Mouse (Mus musculus): Measurements from ENCODE around the gene Supt6. TPM values are rescaled to one million over a fixed set of nuclear protein-coding genes. Genes with fewer than 3 reads are reported as not detected.

The Supt6 gene
- polyA plus RNA-seq, 1 experiment from 2014 or later: 21.0 TPM

DNA sequence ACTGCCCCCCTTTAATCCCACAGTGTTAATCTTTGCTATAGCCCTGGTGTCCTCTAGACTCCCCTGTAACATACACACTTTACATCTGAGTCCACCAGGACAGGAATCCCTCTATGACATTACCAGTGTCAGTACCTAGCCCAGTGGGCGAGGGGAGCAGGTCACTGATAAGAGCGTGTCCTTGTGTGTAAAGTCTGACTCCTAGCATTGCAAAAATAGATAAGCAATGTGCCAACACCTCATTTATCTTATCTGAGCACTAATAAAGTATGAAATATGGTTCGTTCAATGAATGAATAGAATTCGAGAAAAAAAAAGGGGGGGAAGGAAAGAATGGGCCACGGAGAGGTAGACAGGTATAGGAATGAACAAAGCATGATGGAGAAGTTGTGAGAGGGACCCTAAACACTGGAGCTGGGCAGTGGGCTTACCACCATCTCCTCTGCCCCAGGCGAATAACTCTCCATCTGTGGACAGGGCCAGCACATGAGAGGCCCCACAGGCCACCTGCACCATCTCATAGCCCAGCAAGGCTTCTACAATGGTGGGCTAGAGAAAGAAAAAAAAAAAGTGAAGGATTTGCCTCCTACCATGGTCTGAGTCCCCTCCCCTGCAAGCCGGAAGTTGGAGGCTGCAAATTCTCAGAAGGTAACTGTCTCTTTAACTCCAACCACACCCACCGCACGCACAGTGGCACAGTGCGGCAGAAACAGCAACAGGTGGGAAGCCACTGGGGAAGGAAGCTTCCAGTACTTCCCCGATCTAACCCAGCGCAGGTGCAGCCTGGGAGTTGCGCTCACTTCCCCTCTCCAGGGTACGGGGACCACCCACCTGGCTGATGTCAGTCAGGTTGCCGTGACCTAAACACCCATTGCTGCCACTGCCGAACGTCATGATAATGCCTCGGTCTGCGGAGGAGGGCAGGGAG lies 77.0 kb downstream of the Supt6 start:
- peak; percentile 28 for ATAC-seq
- H3K27me3 ChIP-seq (replicated peaks): no peaks in the 10 kb centered on the region
- peak overlapping the region; percentile 75 for H3K27ac ChIP-seq
- H3K9ac ChIP-seq: peak overlapping the region; percentile 34
- no peaks in the 10 kb centered on the region for H3K9me3 ChIP-seq
- peak overlapping the region; percentile 55 for H3K4me2 ChIP-seq (replicated peaks)
- WGBS: 41% methylated on average over 19 of the region's 19 CpGs
- H3K36me3 ChIP-seq: 0 out of 2 replicates have a peak, but pooled peaks cover 5% of the 10 kb centered on the region
- H3K4me1 ChIP-seq (replicated peaks): peaks cover 35% of the 10 kb centered on the region
- H3K4me3 ChIP-seq (replicated peaks): peak overlapping the region; percentile 23; the same call in 1 of the 2 replicates

DNA sequence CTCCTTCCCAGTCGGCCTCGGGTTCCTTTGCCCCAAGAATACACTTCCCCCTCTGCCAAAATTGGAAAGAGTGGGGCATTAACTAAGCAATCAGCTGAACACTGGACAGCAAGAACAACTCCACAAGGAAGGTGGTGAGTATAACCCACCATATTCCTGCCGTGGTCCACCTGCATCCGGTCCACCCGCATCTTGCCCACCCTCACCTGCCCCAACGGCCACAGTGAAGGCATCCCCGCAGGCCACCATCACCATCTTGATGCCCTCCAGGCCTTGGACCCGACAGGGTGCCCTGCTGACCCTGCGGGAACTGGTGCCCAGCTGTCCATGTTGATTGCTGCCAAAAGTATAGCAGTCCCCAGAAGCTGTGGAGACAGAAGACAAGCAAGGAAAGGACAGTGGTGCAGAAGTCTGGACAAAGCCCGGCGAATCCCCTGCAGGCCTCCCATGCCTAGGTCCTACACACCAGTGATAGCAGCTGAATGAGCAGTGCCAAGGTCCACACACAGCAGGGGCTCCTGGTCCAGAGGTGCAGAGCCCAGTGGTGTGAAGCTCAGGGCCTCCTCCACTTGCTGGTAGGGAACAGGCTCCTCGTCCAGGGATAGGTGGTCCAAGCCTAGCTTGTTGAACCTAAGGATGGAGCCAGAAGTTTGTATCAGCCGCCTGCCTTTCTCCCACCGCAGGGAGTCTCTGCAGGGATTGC lies 78.4 kb downstream of the Supt6 start:
- 0 out of 2 replicates have a peak overlapping the region, but pooled peaks have one; percentile 97 for H3K27ac ChIP-seq

DNA sequence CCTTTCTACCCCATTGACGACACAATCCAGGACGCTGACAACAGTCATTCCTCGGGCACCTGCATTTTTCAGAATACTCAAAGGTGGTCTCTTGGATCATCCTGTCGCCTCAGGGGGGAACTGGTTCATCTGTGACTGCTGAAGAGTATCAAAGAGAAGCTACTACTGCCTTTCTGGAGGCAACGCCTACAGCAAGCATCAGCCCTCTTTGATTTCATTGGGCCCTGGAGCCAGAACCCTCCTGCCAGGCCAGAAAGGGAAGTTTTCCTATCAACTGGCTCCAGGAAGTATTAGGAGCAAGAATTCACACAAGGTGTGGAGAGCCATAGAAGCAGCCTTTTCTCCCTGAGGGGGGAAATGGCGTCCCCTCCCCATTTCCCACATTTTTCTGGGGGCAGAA lies 79.1 kb downstream of the Supt6 start:
- Histone ChIP-seq H3K27me3 (replicated peaks) (no peaks in the 10 kb centered on the region), H3K9ac (no peak overlapping the region), H3K9me3 (no peaks in the 10 kb centered on the region), H3K36me3 (peaks cover 9% of the 10 kb centered on the region; the same call in 1 of the 2 replicates), H3K27ac (peak overlapping the region; percentile 97), H3K4me1 (replicated peaks) (peaks cover 48% of the 10 kb centered on the region), H3K4me2 (replicated peaks) (peak overlapping the region; percentile 95), H3K4me3 (replicated peaks) (no peak overlapping the region)
- WGBS: 59% methylated on average over 6 of the region's 6 CpGs
- ATAC-seq: no peak

More for the DNA sequence above, 78.4 kb downstream of the Supt6 start:
- no peak for ATAC-seq
- WGBS: 86% methylated on average over 14 of the region's 14 CpGs
- Histone ChIP-seq H3K9ac (no peak overlapping the region), H3K4me2 (replicated peaks) (peak overlapping the region; percentile 95), H3K36me3 (0 out of 2 replicates have a peak, but pooled peaks cover 5% of the 10 kb centered on the region), H3K4me3 (replicated peaks) (no peak overlapping the region), H3K4me1 (replicated peaks) (peaks cover 42% of the 10 kb centered on the region), H3K9me3 (no peaks in the 10 kb centered on the region), H3K27me3 (replicated peaks) (no peaks in the 10 kb centered on the region)

DNA sequence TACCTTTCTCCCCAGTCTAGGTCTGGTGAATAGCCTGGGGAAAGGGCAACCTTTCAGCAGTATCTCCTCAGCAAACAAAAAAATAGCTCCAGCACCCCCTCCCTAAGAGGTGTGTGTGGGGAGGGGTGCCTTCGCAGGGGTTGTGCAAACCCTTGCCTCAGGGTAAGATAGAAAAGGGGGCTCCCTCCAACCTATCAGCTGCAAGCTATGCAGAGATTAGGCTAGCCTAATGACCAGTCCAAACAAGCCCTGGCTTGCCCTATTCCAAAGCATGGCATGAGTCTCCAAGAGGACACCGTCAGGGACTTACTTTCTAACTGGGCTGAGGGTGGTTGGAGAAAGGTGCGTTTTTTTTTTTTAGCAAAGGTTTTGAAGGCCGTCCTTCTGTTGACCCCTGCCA lies 79.6 kb downstream of the Supt6 start:
- H3K27me3 ChIP-seq (replicated peaks): no peaks in the 10 kb centered on the region
- 43% methylated on average over 4 of the region's 4 CpGs for WGBS

DNA sequence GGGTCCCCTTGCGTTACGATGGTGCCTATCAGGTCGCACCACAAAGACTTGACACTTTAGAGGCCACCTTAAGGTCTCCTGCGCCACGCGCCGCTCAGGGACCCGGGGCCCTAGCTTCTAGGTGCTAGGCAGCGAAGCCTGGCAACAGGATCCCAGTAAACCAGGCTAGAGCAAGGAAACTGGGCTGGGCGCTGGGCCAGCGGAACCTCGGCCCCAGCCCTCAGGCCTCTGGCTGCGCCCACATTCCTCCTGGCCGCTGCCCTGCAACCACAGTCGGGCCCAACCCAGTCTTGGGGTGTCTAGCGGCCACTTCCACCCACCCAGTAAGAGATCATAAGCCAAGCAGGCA lies 80.1 kb downstream of the Supt6 start:
- Histone ChIP-seq H3K36me3 (peaks cover 13% of the 10 kb centered on the region), H3K9me3 (no peaks in the 10 kb centered on the region), H3K27ac (peak overlapping the region; percentile 97), H3K9ac (peak overlapping the region; percentile 93), H3K4me2 (replicated peaks) (peak overlapping the region; percentile 95), H3K4me1 (replicated peaks) (peaks cover 48% of the 10 kb centered on the region), H3K27me3 (replicated peaks) (no peaks in the 10 kb centered on the region), H3K4me3 (replicated peaks) (peak overlapping the region; percentile 83)
- ATAC-seq: peak; percentile 52
- 2% methylated on average over 16 of the region's 16 CpGs for WGBS

More for the DNA sequence above, 79.6 kb downstream of the Supt6 start:
- H3K4me1 ChIP-seq (replicated peaks): peaks cover 48% of the 10 kb centered on the region
- ATAC-seq: no peak
- H3K9me3 ChIP-seq: no peaks in the 10 kb centered on the region
- peak overlapping the region; percentile 97 for H3K27ac ChIP-seq
- peaks cover 13% of the 10 kb centered on the region for H3K36me3 ChIP-seq
- H3K4me3 ChIP-seq (replicated peaks): peak overlapping the region; percentile 83
- H3K9ac ChIP-seq: peak overlapping the region; percentile 93
- peak overlapping the region; percentile 95 for H3K4me2 ChIP-seq (replicated peaks)

DNA sequence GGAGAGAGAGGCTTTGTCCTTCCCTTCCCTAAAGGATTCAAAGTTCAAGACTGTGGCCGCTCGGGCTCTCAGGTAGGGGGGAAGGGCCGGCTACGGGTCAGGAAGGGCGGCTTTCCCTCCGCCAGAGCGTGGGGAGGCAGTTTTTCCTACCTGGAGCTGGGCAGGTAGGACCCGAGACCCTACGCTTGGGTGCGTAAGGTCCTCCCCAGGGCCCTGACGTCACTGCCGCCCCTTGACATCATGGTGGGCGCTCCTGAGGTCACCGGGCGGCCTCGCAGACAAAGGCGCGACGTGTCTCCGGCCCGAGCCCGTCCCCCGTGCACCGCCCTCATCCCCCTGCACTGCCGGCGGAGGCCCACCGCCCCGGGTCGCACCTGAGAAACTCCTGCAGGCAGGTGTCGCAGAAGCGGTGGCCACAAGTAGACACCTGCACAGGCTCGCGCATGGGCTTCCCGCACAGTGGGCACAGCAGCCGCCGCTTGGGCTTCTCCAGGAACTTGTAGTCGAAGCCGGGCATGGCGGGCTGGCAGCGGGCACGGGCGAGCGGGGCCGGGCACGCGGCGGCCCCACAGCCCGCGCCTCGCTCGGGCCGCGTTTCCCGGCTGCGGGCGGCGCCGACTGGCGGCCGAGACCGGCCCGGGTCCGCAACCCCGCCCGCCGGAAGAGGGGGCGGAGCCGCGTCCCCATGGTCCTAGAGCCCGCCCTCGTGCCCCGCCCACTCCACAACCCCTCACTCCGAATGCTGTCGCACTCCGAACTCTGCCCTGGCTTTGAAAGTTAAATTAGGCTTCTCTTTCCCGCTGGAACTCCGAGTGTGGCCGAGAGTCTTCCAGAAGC lies 80.6 kb downstream of the Supt6 start, which contains the start of gene Traf4:
Gene Traf4, minus strand, starts transcription at position 666 of the 837 bp plus-strand sequence.
- H3K4me2 ChIP-seq (replicated peaks): peak within 1 kb of the TSS; percentile 95
- no peaks in the 10 kb centered on the region for H3K27me3 ChIP-seq (replicated peaks)
- H3K27ac ChIP-seq: peak within 1 kb of the TSS; percentile 97
- peak within 1 kb of the TSS; percentile 83 for H3K4me3 ChIP-seq (replicated peaks)
- H3K9ac ChIP-seq: peak within 1 kb of the TSS; percentile 93
- peak; percentile 85 for ATAC-seq
- peaks cover 18% of the 10 kb centered on the region for H3K36me3 ChIP-seq
- peaks cover 45% of the 10 kb centered on the region for H3K4me1 ChIP-seq (replicated peaks)
- WGBS: under 1% methylated on average over 78 of the region's 78 CpGs
- H3K9me3 ChIP-seq: no peaks in the 10 kb centered on the region

DNA sequence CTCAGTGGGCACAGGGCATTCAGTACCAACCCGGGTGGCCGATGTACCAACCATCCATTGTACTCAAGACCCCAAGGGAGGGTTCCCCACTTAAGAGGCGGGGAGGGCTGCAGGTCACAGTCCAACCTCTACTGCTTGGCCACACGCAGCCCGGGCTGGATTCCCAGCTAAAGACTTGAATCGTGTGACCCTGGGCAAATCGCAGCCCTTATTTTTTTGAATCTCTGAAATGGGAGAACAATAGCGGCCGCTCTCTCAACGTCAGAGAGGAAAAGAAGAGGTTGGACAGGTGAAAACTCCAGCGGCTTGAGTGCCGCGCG lies 81.2 kb downstream of the Supt6 start:
- ATAC-seq: no peak

DNA sequence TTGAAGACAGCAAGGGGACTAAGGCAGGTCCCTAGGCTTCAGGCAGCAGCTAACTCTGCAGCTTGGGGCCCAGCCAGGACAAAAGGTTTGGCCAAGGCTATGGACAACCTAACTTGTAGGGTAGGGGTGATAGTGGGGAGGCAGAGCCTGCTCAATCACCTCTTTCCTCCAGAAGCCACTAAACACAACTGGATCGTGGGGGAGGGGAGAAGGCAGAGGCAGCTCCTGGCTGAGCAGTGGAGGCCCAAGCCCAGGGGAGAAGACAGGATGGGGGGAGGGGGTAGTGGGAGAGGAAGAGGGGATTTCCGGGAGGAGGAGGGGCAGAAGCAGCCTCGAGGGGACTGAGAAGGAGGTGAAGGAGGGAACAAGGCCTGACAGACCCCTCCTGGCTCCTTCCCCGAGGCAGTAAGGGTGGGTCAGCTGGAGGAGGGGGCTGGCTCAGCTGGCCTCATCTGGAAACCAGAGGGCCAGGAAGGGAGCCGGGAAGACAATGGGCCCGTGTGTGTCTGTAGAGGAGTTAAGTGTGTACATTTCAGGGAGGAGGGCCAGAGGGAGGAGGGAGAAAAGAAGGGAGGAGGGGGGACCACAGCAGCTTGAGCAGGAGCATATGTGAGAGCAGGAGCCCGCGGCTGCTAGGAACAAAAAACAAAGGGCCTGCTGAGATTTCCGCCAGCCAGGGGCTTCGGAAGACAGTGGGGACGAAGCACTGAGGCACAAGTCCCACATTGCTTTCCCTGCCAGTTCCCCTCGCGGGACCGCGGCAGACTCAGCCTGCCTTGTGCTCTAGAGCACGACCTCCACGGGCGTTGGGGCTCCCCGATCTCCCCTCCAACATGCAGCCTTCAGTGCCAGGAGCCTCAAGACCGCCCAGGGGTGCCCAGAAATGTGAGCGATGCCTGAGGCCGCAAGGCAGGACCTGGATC lies 81.8 kb downstream of the Supt6 start:
- Histone ChIP-seq H3K27ac (peak overlapping the region; percentile 97), H3K9me3 (no peaks in the 10 kb centered on the region), H3K9ac (peak overlapping the region; percentile 93), H3K4me2 (replicated peaks) (peak overlapping the region; percentile 95), H3K27me3 (replicated peaks) (no peaks in the 10 kb centered on the region), H3K4me1 (replicated peaks) (peaks cover 45% of the 10 kb centered on the region), H3K4me3 (replicated peaks) (peak overlapping the region; percentile 83), H3K36me3 (peaks cover 27% of the 10 kb centered on the region)
- ATAC-seq: peak; percentile 31
- 1% methylated on average over 22 of the region's 22 CpGs for WGBS

More for the DNA sequence above, 81.2 kb downstream of the Supt6 start:
- Histone ChIP-seq H3K36me3 (peaks cover 24% of the 10 kb centered on the region), H3K9me3 (no peaks in the 10 kb centered on the region), H3K27ac (peak overlapping the region; percentile 97), H3K4me2 (replicated peaks) (peak overlapping the region; percentile 95), H3K27me3 (replicated peaks) (no peaks in the 10 kb centered on the region), H3K4me3 (replicated peaks) (peak overlapping the region; percentile 83), H3K9ac (peak overlapping the region; percentile 93), H3K4me1 (replicated peaks) (peaks cover 45% of the 10 kb centered on the region)
- WGBS: under 1% methylated on average over 14 of the region's 14 CpGs

DNA sequence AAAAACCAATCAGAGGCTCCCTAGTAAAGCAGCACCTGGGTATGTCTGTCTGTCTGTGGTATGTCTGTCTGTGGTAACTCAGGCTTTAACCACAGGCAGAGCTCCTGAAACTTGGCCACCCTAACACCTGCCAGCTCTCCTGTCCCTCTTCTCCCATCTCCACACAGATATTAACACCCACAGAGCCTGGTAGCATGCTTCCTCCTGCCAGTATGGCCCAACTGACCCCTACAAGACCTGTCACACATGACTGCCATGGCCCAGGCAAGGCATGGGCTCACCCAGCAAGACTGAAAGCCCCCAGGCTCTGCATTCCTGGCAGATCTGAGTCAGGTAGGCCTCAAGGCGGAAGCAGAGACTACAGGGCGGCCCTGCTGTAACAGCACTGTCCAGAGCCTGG lies 82.7 kb downstream of the Supt6 start:
- WGBS: 52% methylated on average over 2 of the region's 2 CpGs
- ATAC-seq: no peak
- Histone ChIP-seq H3K4me1 (replicated peaks) (peaks cover 44% of the 10 kb centered on the region), H3K27me3 (replicated peaks) (no peaks in the 10 kb centered on the region), H3K36me3 (peaks cover 34% of the 10 kb centered on the region), H3K9me3 (no peaks in the 10 kb centered on the region), H3K4me3 (replicated peaks) (peak overlapping the region; percentile 83), H3K4me2 (replicated peaks) (peak overlapping the region; percentile 95), H3K9ac (peak overlapping the region; percentile 93), H3K27ac (peak overlapping the region; percentile 97)

DNA sequence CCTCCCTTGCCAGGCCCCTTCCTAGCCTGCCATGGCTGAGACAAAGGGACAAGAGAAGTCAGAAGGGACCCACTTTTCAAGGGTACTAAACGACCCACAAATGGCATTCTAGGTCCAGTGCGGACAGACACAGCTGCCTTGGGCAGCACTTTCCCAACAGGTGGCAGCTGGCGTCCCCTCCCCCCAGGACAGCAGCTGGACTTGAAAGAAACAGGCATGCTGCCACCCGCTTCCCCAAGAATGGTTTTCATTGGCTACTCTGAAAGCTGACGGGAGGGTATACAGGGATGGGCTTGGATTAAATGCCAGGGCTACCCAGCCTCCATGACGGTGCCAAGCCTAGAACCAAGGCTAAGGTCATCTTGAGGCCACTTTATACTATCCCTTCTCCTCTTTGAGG lies 83.3 kb downstream of the Supt6 start:
- no peak for ATAC-seq
- Histone ChIP-seq H3K9me3 (no peaks in the 10 kb centered on the region), H3K9ac (peak overlapping the region; percentile 93; the same call in 1 of the 2 replicates), H3K4me1 (replicated peaks) (peaks cover 39% of the 10 kb centered on the region), H3K4me3 (replicated peaks) (peak overlapping the region; percentile 83; the same call in 1 of the 2 replicates), H3K27me3 (replicated peaks) (no peaks in the 10 kb centered on the region), H3K36me3 (peaks cover 39% of the 10 kb centered on the region), H3K27ac (no peak overlapping the region), H3K4me2 (replicated peaks) (peak overlapping the region; percentile 95)
- 52% methylated on average over 6 of the region's 6 CpGs for WGBS

DNA sequence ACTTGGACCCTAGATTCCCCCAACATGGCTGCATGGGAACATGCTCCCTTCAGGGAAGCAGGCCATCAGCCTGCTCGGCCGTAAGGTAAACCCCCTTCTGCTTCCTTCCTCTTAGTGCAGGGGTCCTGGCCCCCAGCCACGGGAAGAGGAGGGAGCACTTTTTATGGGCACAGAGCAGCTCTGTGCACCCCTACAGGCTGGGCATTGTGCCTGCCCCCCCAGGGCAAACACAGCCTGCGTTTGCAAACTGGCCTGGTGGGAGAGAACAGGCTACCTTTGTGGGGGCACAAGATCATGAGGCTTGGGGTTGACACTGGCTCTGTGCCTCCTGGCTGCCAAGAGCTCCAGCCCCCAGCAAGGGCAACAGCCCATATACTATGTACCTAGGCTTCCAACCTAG lies 83.8 kb downstream of the Supt6 start:
- peaks cover 34% of the 10 kb centered on the region for H3K4me1 ChIP-seq (replicated peaks)
- no peak overlapping the region for H3K4me3 ChIP-seq (replicated peaks)
- H3K27ac ChIP-seq: peak overlapping the region; percentile 2; the same call in 1 of the 2 replicates

More for the DNA sequence above, 83.8 kb downstream of the Supt6 start:
- H3K9me3 ChIP-seq: no peaks in the 10 kb centered on the region
- 52% methylated on average over 4 of the region's 4 CpGs for WGBS
- peak overlapping the region; percentile 95 for H3K4me2 ChIP-seq (replicated peaks)
- H3K9ac ChIP-seq: 0 out of 2 replicates have a peak overlapping the region, but pooled peaks have one; percentile 11
- no peaks in the 10 kb centered on the region for H3K27me3 ChIP-seq (replicated peaks)
- ATAC-seq: no peak
- H3K36me3 ChIP-seq: peaks cover 41% of the 10 kb centered on the region
